Mouse (Mus musculus) cerebellum, postnatal 14 days (tissue): ENCODE results near the gene Tmem11.
A peak's percentile ranks its signal among the peaks of the same experiment; 100 is the strongest.
"Not testable (repeated sequence)": the region's sequence is repeated elsewhere in the genome, so short reads cannot be mapped to it uniquely, and the experiment has no call there.

Experiments used
- DNase-seq, 2 experiments: peaks; one replicate each; pipeline ENCODE4 v3.0.0; 2021; ENCODE audit warnings: mixed read lengths in 2 of 2

The Tmem11 gene

GRCm38 (mm10) chr11:60878675-60879294 lies at the start of gene Tmem11:
Gene Tmem11, minus strand, starts transcription at chr11:60879272.
- DNase-seq, result peak; percentile 94 to 95

DNA sequence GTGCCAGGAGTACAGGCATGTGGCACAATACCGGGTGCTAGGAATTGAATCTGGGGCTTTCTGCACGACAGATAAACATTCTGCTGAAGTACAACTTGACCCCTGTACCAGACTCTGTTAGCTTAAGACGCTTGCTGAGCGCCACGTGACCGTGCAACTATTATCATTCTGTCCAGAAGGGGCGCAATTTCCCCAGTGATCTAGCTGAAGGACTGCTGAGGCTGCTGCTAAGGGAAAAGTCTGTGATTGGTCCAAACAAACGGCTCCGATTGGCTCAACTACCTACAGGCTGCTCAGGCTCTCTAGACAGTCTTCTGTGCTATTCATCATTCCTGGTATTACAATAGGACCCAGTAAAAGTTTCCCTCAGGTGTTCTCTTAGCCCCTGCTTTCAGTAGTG lies 48.2 kb upstream of the Tmem11 start:
- DNase-seq, result peak; percentile 94 to 96

- no peak for DNase-seq
Measured at GRCm38 (mm10) chr11:60924981-60925380, 45.9 kb upstream of the Tmem11 start.

DNA sequence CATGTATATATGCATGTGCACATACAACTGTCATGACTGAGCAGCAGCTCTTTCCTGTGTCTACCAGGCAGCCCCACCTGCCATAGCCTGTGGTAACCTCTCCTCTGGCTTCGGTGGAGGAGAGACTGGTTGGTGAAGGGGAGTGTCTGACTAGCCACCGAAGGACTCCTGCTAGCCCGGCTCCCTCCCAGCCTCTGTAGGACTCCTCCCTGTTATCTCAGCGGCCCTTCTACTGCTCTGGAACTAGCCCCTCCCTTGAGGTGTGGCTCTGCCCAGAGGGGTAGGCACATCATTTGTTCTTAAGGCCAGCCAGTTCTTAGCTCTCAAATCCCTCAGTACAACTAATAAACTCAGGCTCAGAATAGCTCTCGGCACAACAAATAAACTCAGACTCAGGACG lies 45.4 kb upstream of the Tmem11 start:
- no peak for DNase-seq

- no peak for DNase-seq
Measured at GRCm38 (mm10) chr11:60922964-60923363, 43.9 kb upstream of the Tmem11 start.

GRCm38 (mm10) chr11:60922195-60922594 lies 43.1 kb upstream of the Tmem11 start:
- DNase-seq, result no peak

GRCm38 (mm10) chr11:60920021-60920420 lies 40.9 kb upstream of the Tmem11 start:
- no peak for DNase-seq

- no peak for DNase-seq
Measured at GRCm38 (mm10) chr11:60915201-60915600, 36.1 kb upstream of the Tmem11 start.

GRCm38 (mm10) chr11:60914491-60914890 lies 35.4 kb upstream of the Tmem11 start, which contains the start of gene Natd1:
Gene Natd1, minus strand, starts transcription at chr11:60914750.
- DNase-seq, result no peak

DNA sequence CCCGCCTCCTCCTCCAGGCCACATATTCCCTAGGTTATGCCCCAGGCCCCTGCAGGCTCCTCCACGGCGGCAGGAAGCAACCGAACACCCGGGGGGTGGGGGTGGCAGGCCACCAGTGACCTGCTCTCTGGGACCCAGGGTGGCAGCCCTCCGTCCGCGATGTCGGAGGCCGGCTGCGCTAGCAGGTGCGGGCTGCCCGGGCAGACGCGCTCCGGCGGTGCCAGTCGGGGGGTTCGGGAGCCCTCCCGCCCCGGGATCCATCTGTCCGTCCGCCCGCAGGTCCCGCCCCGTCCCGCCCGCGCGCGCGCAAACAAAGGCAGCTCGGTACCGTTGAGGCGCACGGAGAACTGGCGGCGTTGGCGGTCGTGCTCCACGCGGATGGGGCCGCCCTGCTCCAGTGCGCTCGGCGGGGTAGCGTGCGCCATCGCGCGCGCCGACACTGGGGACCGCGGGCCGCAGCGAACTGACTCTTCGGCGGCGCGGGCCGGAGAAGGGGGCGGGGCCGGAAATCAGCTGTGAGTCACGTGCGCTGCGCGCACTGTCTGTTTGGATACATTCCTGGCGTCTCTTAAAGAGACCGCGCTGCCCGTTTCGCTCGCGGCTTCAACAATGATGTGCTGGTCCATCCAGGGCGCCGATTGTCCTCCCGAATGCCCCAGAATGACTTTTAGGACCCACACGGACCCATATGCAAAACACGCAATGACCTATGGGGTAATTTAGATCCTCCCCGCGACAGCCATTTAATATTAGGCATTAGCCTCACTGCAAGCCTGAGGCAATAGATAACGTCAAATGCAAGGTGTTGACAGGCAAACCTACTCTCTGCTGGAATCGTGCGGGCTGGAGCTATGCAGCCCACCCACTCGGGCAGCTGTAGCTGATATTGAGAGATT lies 34.5 kb upstream of the Tmem11 start:
- DNase-seq, result peak; percentile 94 to 95

DNA sequence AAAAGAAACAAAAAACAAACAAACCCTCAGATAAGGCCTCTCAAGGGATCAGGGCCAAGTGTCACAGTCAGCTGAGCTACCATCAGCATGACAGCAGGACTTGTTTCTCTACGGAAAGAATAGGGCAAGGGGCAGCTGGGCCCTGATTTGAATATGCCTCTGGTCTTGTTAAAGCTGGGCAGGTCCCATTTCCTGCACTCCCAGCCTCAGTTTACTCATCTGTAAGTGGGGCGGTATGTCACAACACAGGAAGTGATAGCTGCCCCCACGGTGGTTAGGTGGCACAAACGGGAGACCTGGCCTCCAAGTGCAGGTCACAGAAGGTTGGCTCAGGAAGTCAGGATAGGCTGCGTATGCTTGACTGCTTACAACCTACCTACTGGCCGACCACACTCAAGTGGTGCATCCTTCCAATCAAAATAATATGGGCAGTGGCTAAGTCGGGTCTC lies 33.5 kb upstream of the Tmem11 start:
- no peak for DNase-seq

- no peak for DNase-seq
Measured at GRCm38 (mm10) chr11:60909626-60910025, 30.6 kb upstream of the Tmem11 start.

DNA sequence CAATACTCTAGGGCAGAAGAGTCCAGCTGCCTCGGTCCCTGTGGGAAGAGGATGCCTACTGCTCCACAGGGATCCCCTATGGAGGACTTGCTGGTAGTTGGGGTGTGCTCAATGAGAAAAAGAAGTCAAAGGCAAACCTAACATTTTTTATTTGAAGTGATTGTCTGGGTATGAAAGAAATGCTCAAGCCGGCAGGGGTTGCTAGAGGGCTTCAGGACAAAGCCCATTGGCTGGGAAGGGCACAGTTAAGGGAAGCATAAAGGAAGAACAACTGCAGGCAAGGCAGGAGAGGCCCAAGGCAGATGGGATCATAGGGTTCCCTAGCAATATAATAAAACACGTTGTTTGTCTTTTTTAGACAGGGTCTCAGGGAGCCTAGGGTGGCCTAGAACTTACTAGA lies 29.0 kb upstream of the Tmem11 start:
- DNase-seq, result no peak

GRCm38 (mm10) chr11:60906449-60906848 lies 27.4 kb upstream of the Tmem11 start:
- no peak for DNase-seq

DNA sequence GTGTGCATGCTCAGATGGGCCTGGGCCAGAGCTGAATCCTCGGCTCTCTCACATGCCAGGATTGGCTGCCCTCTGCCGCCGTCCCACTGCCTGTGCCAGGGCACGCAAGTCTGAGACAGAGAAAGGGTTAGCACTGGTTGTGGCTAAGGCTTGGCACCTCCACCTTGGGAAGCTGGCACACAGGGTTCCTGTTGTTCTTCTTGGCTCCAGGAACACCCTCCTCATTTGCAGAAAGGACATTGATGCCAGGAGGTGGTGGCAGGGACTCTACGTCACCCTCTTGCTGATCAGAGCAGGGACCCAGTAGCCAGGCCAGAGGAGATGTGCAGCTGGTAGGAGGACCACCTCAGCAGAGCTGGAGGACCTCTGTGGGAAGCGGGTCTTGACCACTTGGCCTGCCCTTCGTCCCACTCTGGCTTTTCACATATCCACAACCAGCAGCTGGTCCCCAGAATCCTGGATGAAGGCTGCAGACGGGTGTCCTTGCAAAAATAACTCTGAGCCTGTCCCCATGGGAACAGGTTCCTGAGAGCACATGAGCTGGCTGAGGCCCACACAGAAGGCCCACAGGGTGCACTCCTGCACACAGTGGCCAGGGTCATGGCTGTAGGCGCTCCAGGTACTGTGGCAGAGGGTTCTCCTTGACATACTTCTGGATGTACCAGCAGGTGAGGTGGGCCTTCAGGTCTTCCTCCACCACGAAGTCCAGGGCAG lies 26.5 kb upstream of the Tmem11 start:
- DNase-seq, result peak; percentile 58 to 59

GRCm38 (mm10) chr11:60903661-60904061 lies 24.6 kb upstream of the Tmem11 start:
- peak in 1 of 2 experiments; percentile 52 for DNase-seq

GRCm38 (mm10) chr11:60902486-60902885 lies 23.4 kb upstream of the Tmem11 start:
- no peak for DNase-seq

GRCm38 (mm10) chr11:60902001-60902400 lies 22.9 kb upstream of the Tmem11 start:
- no peak for DNase-seq

GRCm38 (mm10) chr11:60895915-60896314 lies 16.8 kb upstream of the Tmem11 start:
- no peak for DNase-seq

DNA sequence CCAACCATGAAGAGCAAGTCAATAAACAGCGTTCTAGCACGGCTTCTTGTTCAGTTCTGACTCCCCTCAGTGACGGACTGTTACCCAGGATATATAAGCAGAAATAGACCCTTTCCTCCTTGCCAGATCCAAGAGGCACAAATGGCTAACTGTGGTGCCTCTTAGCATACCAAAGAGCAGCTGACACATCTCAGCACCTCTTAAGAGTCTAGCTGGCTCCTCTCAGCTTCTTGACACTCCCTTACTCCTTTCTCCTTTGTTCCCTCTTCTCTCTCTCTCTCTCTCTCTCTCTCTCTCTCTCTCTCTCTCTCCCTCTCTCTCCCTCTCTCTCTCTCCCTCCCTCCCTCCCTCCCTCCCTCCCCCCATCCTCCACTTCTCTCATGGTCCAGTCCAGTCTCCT lies 11.7 kb upstream of the Tmem11 start:
- DNase-seq, result no peak

- no peak for DNase-seq
Measured at GRCm38 (mm10) chr11:60890286-60890685, 11.2 kb upstream of the Tmem11 start.

GRCm38 (mm10) chr11:60889861-60890260 lies 10.8 kb upstream of the Tmem11 start:
- no peak for DNase-seq

DNA sequence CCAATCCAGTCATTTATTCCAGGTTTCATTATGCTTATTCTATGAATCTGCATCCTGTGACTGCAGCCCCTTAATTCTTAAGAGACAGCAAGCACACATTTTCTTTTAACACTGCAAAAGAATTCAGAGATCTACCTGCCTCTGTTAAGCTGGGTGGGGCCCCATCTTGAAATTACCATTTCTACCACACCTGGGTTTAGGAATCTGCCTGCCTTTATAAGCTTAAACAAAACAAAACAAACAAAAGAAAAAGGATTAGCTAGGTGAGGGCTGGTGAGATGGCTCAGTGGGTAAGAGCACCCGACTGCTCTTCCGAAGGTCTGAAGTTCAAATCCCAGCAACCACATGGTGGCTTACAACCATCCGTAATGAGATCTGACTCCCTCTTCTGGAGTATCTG lies 7.9 kb upstream of the Tmem11 start:
- not testable (repeated sequence) for DNase-seq
